Mouse (Mus musculus): Measurements from ENCODE around the gene Spata31d1a. TPM values are rescaled to one million over a fixed set of nuclear protein-coding genes. Genes with fewer than 3 reads are reported as not detected.

Spata31d1a gene
- total RNA-seq, 1 experiment: 2.2 TPM

- no peak overlapping the region for H3K27ac ChIP-seq (ENCODE audit: insufficient read depth, low read depth, low read length, poor library complexity, severe bottlenecking)
- in situ Hi-C loops (cut with MboI; ENCODE audit: low sequenced_read_pairs in 2 of 2, unreplicated experiment in 2 of 2): no loop called here
- no peak overlapping the region for H3K4me3 ChIP-seq (ENCODE audit: insufficient read depth in 1 of 2, low read depth in 1 of 2, low read length in 2 of 2, poor library complexity in 1 of 2, severe bottlenecking in 1 of 2)
- no peaks in the 10 kb centered on the region for H3K9me3 ChIP-seq (ENCODE audit: control insufficient read depth, insufficient read depth, low read depth, low read length)
- H3K9ac ChIP-seq (ENCODE audit: insufficient read depth, low read depth, low read length, poor library complexity, severe bottlenecking): no peak overlapping the region
- peaks cover 0 to 2% of the 10 kb centered on the region in 2 experiments; a peak in 1 of 4 replicates for H3K4me1 ChIP-seq (ENCODE audit: control insufficient read depth in 2 of 2, insufficient read depth in 2 of 2, low read length in 2 of 2, poor library complexity in 1 of 2)
- no peak for DNase-seq (ENCODE audit: low read depth, low spot score)
- H3K36me3 ChIP-seq (ENCODE audit: control insufficient read depth, insufficient read depth, low read length, poor library complexity, severe bottlenecking): no peaks in the 10 kb centered on the region
- no peak for TF ChIP-seq HCFC1 (IDR thresholded peaks at IDR 0.05; ENCODE audit: borderline replicate concordance, insufficient read depth, low read length)
- no peak for TF ChIP-seq ZNF384 (IDR thresholded peaks at IDR 0.05; ENCODE audit: low read depth, low read length)
- TF ChIP-seq ZC3H11A (IDR thresholded peaks at IDR 0.05; ENCODE audit: borderline replicate concordance, low read depth, low read length): no peak
- no peak for TF ChIP-seq CHD2 (IDR thresholded peaks at IDR 0.05; ENCODE audit: low read depth, low read length)
- no peak for TF ChIP-seq MAFK (IDR thresholded peaks at IDR 0.05; ENCODE audit: insufficient read depth, low read depth, low read length)
These were observed 11.0 kb downstream of the Spata31d1a start for GRCm38 (mm10) chr13:59699131-59699530.

GRCm38 (mm10) chr13:59695781-59696180 is 14.3 kb downstream of the Spata31d1a start:
- no peak for DNase-seq (ENCODE audit: low read depth, low spot score)
- no peaks in the 10 kb centered on the region for H3K36me3 ChIP-seq (ENCODE audit: control insufficient read depth, insufficient read depth, low read length, poor library complexity, severe bottlenecking)
- H3K4me3 ChIP-seq (ENCODE audit: insufficient read depth in 1 of 2, low read depth in 1 of 2, low read length in 2 of 2, poor library complexity in 1 of 2, severe bottlenecking in 1 of 2): no peak overlapping the region
- in situ Hi-C loops (cut with MboI; ENCODE audit: low sequenced_read_pairs in 2 of 2, unreplicated experiment in 2 of 2): no loop called here
- no peak overlapping the region for H3K9ac ChIP-seq (ENCODE audit: insufficient read depth, low read depth, low read length, poor library complexity, severe bottlenecking)
- no peak overlapping the region; the same call in 1 of the 2 replicates for H3K27ac ChIP-seq (ENCODE audit: insufficient read depth, low read depth, low read length, poor library complexity, severe bottlenecking)
- H3K4me1 ChIP-seq (ENCODE audit: control insufficient read depth in 2 of 2, insufficient read depth in 2 of 2, low read length in 2 of 2, poor library complexity in 1 of 2): peaks cover 0 to 2% of the 10 kb centered on the region in 2 experiments; a peak in 1 of 4 replicates
- H3K9me3 ChIP-seq (ENCODE audit: control insufficient read depth, insufficient read depth, low read depth, low read length): no peaks in the 10 kb centered on the region
- TF ChIP-seq ZNF384 (IDR thresholded peaks at IDR 0.05; ENCODE audit: low read depth, low read length) (no peak), ZC3H11A (IDR thresholded peaks at IDR 0.05; ENCODE audit: borderline replicate concordance, low read depth, low read length) (no peak)

- Histone ChIP-seq H3K4me3 (ENCODE audit: insufficient read depth in 1 of 2, low read depth in 1 of 2, low read length in 2 of 2, poor library complexity in 1 of 2, severe bottlenecking in 1 of 2) (no peak within 1 kb of the TSS), H3K4me1 (ENCODE audit: control insufficient read depth in 2 of 2, insufficient read depth in 2 of 2, low read length in 2 of 2, poor library complexity in 1 of 2) (peaks cover 0 to 2% of the 10 kb centered on the region in 2 experiments; a peak in 1 of 4 replicates), H3K27ac (ENCODE audit: insufficient read depth, low read depth, low read length, poor library complexity, severe bottlenecking) (no peak within 1 kb of the TSS), H3K9ac (ENCODE audit: insufficient read depth, low read depth, low read length, poor library complexity, severe bottlenecking) (no peak within 1 kb of the TSS), H3K9me3 (ENCODE audit: control insufficient read depth, insufficient read depth, low read depth, low read length) (no peaks in the 10 kb centered on the region), H3K36me3 (ENCODE audit: control insufficient read depth, insufficient read depth, low read length, poor library complexity, severe bottlenecking) (no peaks in the 10 kb centered on the region)
- in situ Hi-C loops (cut with MboI; ENCODE audit: low sequenced_read_pairs in 2 of 2, unreplicated experiment in 2 of 2): no loop called here
- TF ChIP-seq ZC3H11A (IDR thresholded peaks at IDR 0.05; ENCODE audit: borderline replicate concordance, low read depth, low read length): no peak
- TF ChIP-seq MAFK (IDR thresholded peaks at IDR 0.05; ENCODE audit: insufficient read depth, low read depth, low read length): no peak
- TF ChIP-seq ZNF384 (IDR thresholded peaks at IDR 0.05; ENCODE audit: low read depth, low read length): no peak
- TF ChIP-seq CHD2 (IDR thresholded peaks at IDR 0.05; ENCODE audit: low read depth, low read length): no peak
- TF ChIP-seq HCFC1 (IDR thresholded peaks at IDR 0.05; ENCODE audit: borderline replicate concordance, insufficient read depth, low read length): no peak
- DNase-seq (ENCODE audit: low read depth, low spot score): no peak
These were observed 16.1 kb downstream of the Spata31d1a start, which contains the start of gene 4921517D22Rik for GRCm38 (mm10) chr13:59694008-59694407. 4921517D22Rik (minus strand) TSS chr13:59694108.

- Histone ChIP-seq H3K36me3 (ENCODE audit: control insufficient read depth, insufficient read depth, low read length, poor library complexity, severe bottlenecking) (no peaks in the 10 kb centered on the region), H3K27ac (ENCODE audit: insufficient read depth, low read depth, low read length, poor library complexity, severe bottlenecking) (no peak overlapping the region), H3K4me1 (ENCODE audit: control insufficient read depth in 2 of 2, insufficient read depth in 2 of 2, low read length in 2 of 2, poor library complexity in 1 of 2) (peaks cover 0 to 2% of the 10 kb centered on the region in 2 experiments; a peak in 1 of 4 replicates), H3K9me3 (ENCODE audit: control insufficient read depth, insufficient read depth, low read depth, low read length) (no peaks in the 10 kb centered on the region), H3K4me3 (ENCODE audit: insufficient read depth in 1 of 2, low read depth in 1 of 2, low read length in 2 of 2, poor library complexity in 1 of 2, severe bottlenecking in 1 of 2) (no peak overlapping the region), H3K9ac (ENCODE audit: insufficient read depth, low read depth, low read length, poor library complexity, severe bottlenecking) (no peak overlapping the region)
- TF ChIP-seq CHD2 (IDR thresholded peaks at IDR 0.05; ENCODE audit: low read depth, low read length) (peak; percentile 54; the same call in 1 of the 2 replicates), ZC3H11A (IDR thresholded peaks at IDR 0.05; ENCODE audit: borderline replicate concordance, low read depth, low read length) (no peak), MAFK (IDR thresholded peaks at IDR 0.05; ENCODE audit: insufficient read depth, low read depth, low read length) (no peak)
- in situ Hi-C loops (cut with MboI; ENCODE audit: low sequenced_read_pairs in 2 of 2, unreplicated experiment in 2 of 2): no loop called here
- no peak for DNase-seq (ENCODE audit: low read depth, low spot score)
These were observed 18.7 kb downstream of the Spata31d1a start for GRCm38 (mm10) chr13:59691478-59691877.

- Histone ChIP-seq H3K9ac (ENCODE audit: insufficient read depth, low read depth, low read length, poor library complexity, severe bottlenecking) (no peak overlapping the region), H3K4me1 (ENCODE audit: control insufficient read depth in 2 of 2, insufficient read depth in 2 of 2, low read length in 2 of 2, poor library complexity in 1 of 2) (peaks cover 0 to 2% of the 10 kb centered on the region in 2 experiments; a peak in 1 of 4 replicates), H3K36me3 (ENCODE audit: control insufficient read depth, insufficient read depth, low read length, poor library complexity, severe bottlenecking) (no peaks in the 10 kb centered on the region), H3K4me3 (ENCODE audit: insufficient read depth in 1 of 2, low read depth in 1 of 2, low read length in 2 of 2, poor library complexity in 1 of 2, severe bottlenecking in 1 of 2) (no peak overlapping the region), H3K27ac (ENCODE audit: insufficient read depth, low read depth, low read length, poor library complexity, severe bottlenecking) (no peak overlapping the region), H3K9me3 (ENCODE audit: control insufficient read depth, insufficient read depth, low read depth, low read length) (no peaks in the 10 kb centered on the region)
- in situ Hi-C loops (cut with MboI; ENCODE audit: low sequenced_read_pairs in 2 of 2, unreplicated experiment in 2 of 2): no loop called here
- no peak for TF ChIP-seq ZC3H11A (IDR thresholded peaks at IDR 0.05; ENCODE audit: borderline replicate concordance, low read depth, low read length)
- TF ChIP-seq ZNF384 (IDR thresholded peaks at IDR 0.05; ENCODE audit: low read depth, low read length): no peak
- TF ChIP-seq HCFC1 (IDR thresholded peaks at IDR 0.05; ENCODE audit: borderline replicate concordance, insufficient read depth, low read length): no peak
- TF ChIP-seq CHD2 (IDR thresholded peaks at IDR 0.05; ENCODE audit: low read depth, low read length): no peak
- TF ChIP-seq MAFK (IDR thresholded peaks at IDR 0.05; ENCODE audit: insufficient read depth, low read depth, low read length): no peak
- no peak for DNase-seq (ENCODE audit: low read depth, low spot score)
These were observed 19.6 kb downstream of the Spata31d1a start for GRCm38 (mm10) chr13:59690576-59690975.

Data from ES-E14 (cell line).